Mouse (Mus musculus): ENCODE data around the gene Rbfox2. TPM values are rescaled to one million over a fixed set of nuclear protein-coding genes. Genes with fewer than 3 reads are reported as not detected.
A peak's percentile ranks its signal among the peaks of the same experiment; 100 is the strongest.

Gene Rbfox2
- polyA plus RNA-seq, 1 experiment from 2014 or later: 136 TPM

- Histone ChIP-seq H3K36me3 (no peaks in the 10 kb centered on the region), H3K27ac (replicated peaks) (peak overlapping the region; percentile 28; the same call in 1 of the 2 replicates), H3K4me1 (replicated peaks) (peaks cover 47% of the 10 kb centered on the region), H3K27me3 (no peaks in the 10 kb centered on the region), H3K4me2 (no peak overlapping the region), H3K9me3 (no peaks in the 10 kb centered on the region), H3K4me3 (no peak overlapping the region), H3K9ac (no peak overlapping the region)
- ATAC-seq (ENCODE audit: low read depth): no peak
- 84% methylated on average over 4 of the region's 4 CpGs for WGBS
Measured at GRCm38 (mm10) chr15:77239564-77239963, 67.2 kb downstream of the Rbfox2 start.

DNA sequence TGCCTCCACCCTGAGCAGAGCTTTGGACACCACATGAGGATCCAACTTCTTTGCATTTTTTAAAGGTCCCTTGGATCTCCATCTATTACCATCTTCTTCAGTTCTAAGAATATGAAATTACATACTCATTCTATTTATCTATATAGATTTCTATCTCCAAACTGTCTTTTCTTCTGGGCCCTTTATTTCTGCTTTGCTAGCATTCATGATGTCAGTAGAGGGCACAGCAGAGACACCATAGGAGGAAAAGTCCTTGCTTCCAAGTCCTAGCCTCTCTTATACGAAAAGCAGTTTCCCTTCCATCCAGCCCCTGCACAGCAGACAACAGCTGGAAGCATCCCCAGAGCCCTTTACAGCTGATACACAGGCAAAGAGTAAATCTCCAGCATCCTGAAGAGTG is 69.1 kb downstream of the Rbfox2 start:
- Histone ChIP-seq H3K4me2 (no peak overlapping the region), H3K4me1 (replicated peaks) (peaks cover 47% of the 10 kb centered on the region), H3K36me3 (no peaks in the 10 kb centered on the region), H3K4me3 (no peak overlapping the region), H3K27ac (replicated peaks) (no peak overlapping the region), H3K9ac (no peak overlapping the region), H3K9me3 (no peaks in the 10 kb centered on the region), H3K27me3 (no peaks in the 10 kb centered on the region)
- WGBS: 47% methylated on average over 1 of the region's 1 CpGs
- no peak for ATAC-seq (ENCODE audit: low read depth)

DNA sequence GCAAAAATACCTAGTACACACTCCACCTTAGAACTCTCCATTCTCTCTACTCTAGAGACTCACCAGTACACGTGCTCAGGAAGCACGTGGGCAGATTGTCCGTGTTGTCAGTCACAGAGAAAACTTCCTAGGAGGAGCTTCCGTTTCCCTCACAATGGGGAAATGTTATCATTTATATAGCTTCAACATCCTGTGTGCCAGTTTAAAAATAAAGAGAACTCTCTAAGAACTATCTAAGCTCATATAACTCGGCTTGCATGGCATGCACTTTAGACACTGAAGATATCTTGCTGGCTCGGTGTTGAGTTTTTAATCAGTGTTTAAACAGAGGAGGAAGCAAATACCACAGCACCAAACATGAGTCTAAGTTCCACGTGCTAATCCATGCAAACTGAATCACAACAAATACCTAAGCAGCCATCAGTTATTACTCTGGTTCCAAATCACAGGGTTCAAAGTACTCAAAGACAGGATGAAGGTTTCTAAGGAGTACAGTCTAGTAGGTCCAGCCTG is 70.7 kb downstream of the Rbfox2 start:
- WGBS: 76% methylated on average over 7 of the region's 7 CpGs
- Histone ChIP-seq H3K4me2 (no peak overlapping the region), H3K9ac (no peak overlapping the region), H3K4me1 (replicated peaks) (peaks cover 47% of the 10 kb centered on the region), H3K27me3 (no peaks in the 10 kb centered on the region), H3K4me3 (no peak overlapping the region), H3K27ac (replicated peaks) (no peak overlapping the region), H3K36me3 (no peaks in the 10 kb centered on the region), H3K9me3 (no peaks in the 10 kb centered on the region)
- no peak for ATAC-seq (ENCODE audit: low read depth)

DNA sequence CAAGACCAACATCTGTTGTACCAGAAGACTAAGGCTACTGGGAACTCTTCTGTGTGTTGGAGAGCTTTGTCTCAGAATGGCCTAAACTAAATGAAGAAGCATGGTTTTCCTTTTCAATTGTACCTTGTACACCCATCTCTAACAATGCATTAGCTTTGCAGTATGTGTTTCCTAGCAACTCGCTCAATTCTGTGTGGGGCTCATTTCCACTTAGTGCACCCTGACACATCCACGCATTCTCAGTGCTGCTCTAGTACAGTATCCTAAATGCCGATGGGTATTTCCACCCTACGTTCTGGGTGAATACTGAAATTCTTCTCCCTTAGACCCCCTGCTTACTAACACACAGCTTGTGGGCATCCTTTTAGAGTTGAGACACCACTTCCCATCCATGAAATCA is 71.3 kb downstream of the Rbfox2 start:
- Histone ChIP-seq H3K36me3 (no peaks in the 10 kb centered on the region), H3K4me1 (replicated peaks) (peaks cover 48% of the 10 kb centered on the region), H3K4me2 (no peak overlapping the region), H3K27ac (replicated peaks) (no peak overlapping the region), H3K27me3 (no peaks in the 10 kb centered on the region), H3K9me3 (no peaks in the 10 kb centered on the region), H3K4me3 (no peak overlapping the region), H3K9ac (no peak overlapping the region)
- 80% methylated on average over 4 of the region's 4 CpGs for WGBS
- ATAC-seq (ENCODE audit: low read depth): no peak

GRCm38 (mm10) chr15:77234296-77234695 is 72.5 kb downstream of the Rbfox2 start:
- ATAC-seq (ENCODE audit: low read depth): no peak

DNA sequence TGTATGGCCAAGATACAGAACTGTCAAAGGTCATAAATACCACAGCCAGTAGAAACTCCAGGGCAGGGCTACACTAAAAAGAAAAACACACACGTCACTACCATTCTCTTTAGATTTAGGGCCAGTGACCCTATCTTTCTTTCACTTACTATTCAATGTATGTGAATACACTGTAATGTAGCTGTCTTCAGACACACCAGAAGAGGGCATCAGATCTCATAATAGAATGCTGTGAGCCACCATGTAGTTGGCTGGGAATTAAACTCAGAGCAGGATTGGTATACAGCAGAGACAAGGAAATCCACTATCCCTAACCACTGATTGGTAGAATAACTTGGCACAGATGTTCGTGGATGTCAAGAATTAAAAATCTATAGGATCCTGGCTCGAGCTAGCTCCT is 76.7 kb downstream of the Rbfox2 start:
- Histone ChIP-seq H3K4me2 (no peak overlapping the region), H3K27me3 (no peaks in the 10 kb centered on the region), H3K27ac (replicated peaks) (no peak overlapping the region), H3K9ac (no peak overlapping the region), H3K36me3 (no peaks in the 10 kb centered on the region), H3K4me1 (replicated peaks) (peaks cover 38% of the 10 kb centered on the region), H3K4me3 (no peak overlapping the region), H3K9me3 (no peaks in the 10 kb centered on the region)
- WGBS: 71% methylated on average over 3 of the region's 3 CpGs
- ATAC-seq (ENCODE audit: low read depth): no peak

More at GRCm38 (mm10) chr15:77234296-77234695, 72.5 kb downstream of the Rbfox2 start:
- H3K4me1 ChIP-seq (replicated peaks): peaks cover 57% of the 10 kb centered on the region
- H3K4me3 ChIP-seq: no peak overlapping the region
- WGBS: 60% methylated on average over 4 of the region's 4 CpGs
- H3K4me2 ChIP-seq: no peak overlapping the region
- no peak overlapping the region for H3K9ac ChIP-seq
- H3K9me3 ChIP-seq: no peaks in the 10 kb centered on the region
- no peaks in the 10 kb centered on the region for H3K27me3 ChIP-seq
- no peak overlapping the region for H3K27ac ChIP-seq (replicated peaks)
- H3K36me3 ChIP-seq: no peaks in the 10 kb centered on the region

GRCm38 (mm10) chr15:77226831-77227354 is 79.9 kb downstream of the Rbfox2 start:
- Histone ChIP-seq H3K9ac (no peak overlapping the region), H3K27ac (replicated peaks) (no peak overlapping the region), H3K27me3 (no peaks in the 10 kb centered on the region), H3K9me3 (no peaks in the 10 kb centered on the region), H3K4me1 (replicated peaks) (peaks cover 21% of the 10 kb centered on the region), H3K4me3 (no peak overlapping the region), H3K4me2 (no peak overlapping the region), H3K36me3 (no peaks in the 10 kb centered on the region)
- 65% methylated on average over 7 of the region's 7 CpGs for WGBS
- no peak for ATAC-seq (ENCODE audit: low read depth)

GRCm38 (mm10) chr15:77225858-77226257 is 80.9 kb downstream of the Rbfox2 start:
- Histone ChIP-seq H3K36me3 (no peaks in the 10 kb centered on the region), H3K4me1 (replicated peaks) (peaks cover 21% of the 10 kb centered on the region), H3K9ac (no peak overlapping the region), H3K4me3 (no peak overlapping the region), H3K9me3 (no peaks in the 10 kb centered on the region), H3K27me3 (no peaks in the 10 kb centered on the region), H3K4me2 (no peak overlapping the region), H3K27ac (replicated peaks) (no peak overlapping the region)
- ATAC-seq (ENCODE audit: low read depth): no peak
- 49% methylated on average over 4 of the region's 4 CpGs for WGBS

DNA sequence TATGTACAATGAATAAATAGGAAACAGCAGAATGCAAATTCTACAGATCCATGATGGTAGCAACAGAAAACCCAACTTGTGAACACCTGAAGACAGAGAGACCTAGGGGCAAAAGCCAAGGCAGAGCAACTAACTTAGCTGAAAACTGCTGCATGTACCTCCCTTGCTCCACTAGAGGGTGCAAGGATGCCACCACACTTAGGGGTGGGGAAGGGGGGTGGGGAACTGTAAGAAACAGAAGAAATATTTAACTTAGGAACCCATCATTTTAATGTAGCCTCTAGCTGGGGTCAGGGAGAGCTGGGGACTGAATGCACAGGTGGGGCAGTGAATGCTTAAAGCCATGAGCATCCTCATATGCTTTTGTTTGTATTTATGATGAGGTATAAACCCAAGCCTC is 81.5 kb downstream of the Rbfox2 start:
- no peak overlapping the region for H3K9ac ChIP-seq
- no peaks in the 10 kb centered on the region for H3K27me3 ChIP-seq
- no peak overlapping the region for H3K4me2 ChIP-seq
- peaks cover 16% of the 10 kb centered on the region for H3K4me1 ChIP-seq (replicated peaks)
- no peak overlapping the region for H3K4me3 ChIP-seq
- H3K27ac ChIP-seq (replicated peaks): no peak overlapping the region
- no peaks in the 10 kb centered on the region for H3K36me3 ChIP-seq
- no peaks in the 10 kb centered on the region for H3K9me3 ChIP-seq
- ATAC-seq (ENCODE audit: low read depth): 0 out of 2 replicates have a peak, but pooled peaks have one; percentile 27

- H3K27me3 ChIP-seq: no peaks in the 10 kb centered on the region
- H3K4me2 ChIP-seq: no peak overlapping the region
- ATAC-seq (ENCODE audit: low read depth): no peak
- no peak overlapping the region for H3K9ac ChIP-seq
- H3K36me3 ChIP-seq: no peaks in the 10 kb centered on the region
- WGBS: 82% methylated on average over 4 of the region's 4 CpGs
- no peak overlapping the region for H3K27ac ChIP-seq (replicated peaks)
- no peaks in the 10 kb centered on the region for H3K9me3 ChIP-seq
- peaks cover 29% of the 10 kb centered on the region for H3K4me1 ChIP-seq (replicated peaks)
- H3K4me3 ChIP-seq: no peak overlapping the region
Measured at GRCm38 (mm10) chr15:77220833-77221232, 86.0 kb downstream of the Rbfox2 start.

GRCm38 (mm10) chr15:77220137-77220536 is 86.7 kb downstream of the Rbfox2 start:
- peaks cover 29% of the 10 kb centered on the region for H3K4me1 ChIP-seq (replicated peaks)
- no peak for ATAC-seq (ENCODE audit: low read depth)
- no peak overlapping the region for H3K27ac ChIP-seq (replicated peaks)

GRCm38 (mm10) chr15:77219571-77219970 is 87.2 kb downstream of the Rbfox2 start:
- H3K4me2 ChIP-seq: no peak overlapping the region
- H3K36me3 ChIP-seq: no peaks in the 10 kb centered on the region
- ATAC-seq (ENCODE audit: low read depth): no peak
- H3K27ac ChIP-seq (replicated peaks): no peak overlapping the region
- 50% methylated on average over 1 of the region's 1 CpGs for WGBS
- no peaks in the 10 kb centered on the region for H3K27me3 ChIP-seq
- H3K4me1 ChIP-seq (replicated peaks): peaks cover 35% of the 10 kb centered on the region
- H3K9me3 ChIP-seq: no peaks in the 10 kb centered on the region
- no peak overlapping the region for H3K9ac ChIP-seq
- no peak overlapping the region for H3K4me3 ChIP-seq

More at GRCm38 (mm10) chr15:77220137-77220536, 86.7 kb downstream of the Rbfox2 start:
- no peak overlapping the region for H3K4me2 ChIP-seq
- H3K4me3 ChIP-seq: no peak overlapping the region
- H3K9ac ChIP-seq: no peak overlapping the region
- H3K36me3 ChIP-seq: no peaks in the 10 kb centered on the region
- no peaks in the 10 kb centered on the region for H3K27me3 ChIP-seq
- H3K9me3 ChIP-seq: no peaks in the 10 kb centered on the region

- H3K4me3 ChIP-seq: no peak overlapping the region
- no peak overlapping the region for H3K4me2 ChIP-seq
- no peaks in the 10 kb centered on the region for H3K36me3 ChIP-seq
- no peak overlapping the region for H3K27ac ChIP-seq (replicated peaks)
- no peak overlapping the region for H3K9ac ChIP-seq
- no peaks in the 10 kb centered on the region for H3K9me3 ChIP-seq
- H3K4me1 ChIP-seq (replicated peaks): peaks cover 50% of the 10 kb centered on the region
- H3K27me3 ChIP-seq: no peaks in the 10 kb centered on the region
- ATAC-seq (ENCODE audit: low read depth): no peak
- WGBS: 92% methylated on average over 3 of the region's 3 CpGs
Measured at GRCm38 (mm10) chr15:77218007-77218406, 88.8 kb downstream of the Rbfox2 start.
